In the genomic region with DNA sequence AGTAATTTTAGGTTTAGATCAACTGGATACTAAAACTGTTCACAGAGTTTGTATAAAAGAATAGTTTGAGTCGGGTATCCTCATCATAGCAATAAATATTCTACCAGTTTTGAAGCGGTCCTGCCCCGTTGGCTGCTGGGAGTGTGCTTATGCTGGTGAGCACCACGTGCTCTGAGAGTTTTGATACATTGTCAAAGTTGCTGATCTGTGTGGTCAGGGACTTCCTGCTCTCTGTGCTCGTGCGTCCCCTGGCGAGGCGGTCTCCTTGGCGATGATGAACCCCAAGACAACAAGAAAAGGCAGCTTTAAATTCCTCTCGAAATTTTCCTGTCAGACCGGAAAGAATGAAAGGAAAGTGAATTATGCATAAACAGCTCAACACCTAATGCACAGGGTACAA, we compare ENCODE assay signal across 15 mouse cellular contexts. TPM values are rescaled to one million over a fixed set of nuclear protein-coding genes. Genes with fewer than 3 reads are reported as not detected.
DNase-seq lines count a peak whose midpoint lies in the region; ATAC-seq and TF ChIP-seq lines count a peak whose summit lies in the region.
"Had no signal": no experiment of that assay in that cellular context is flagged by ENCODE, and none has a peak within 500 bp of the region (broad histone marks: within the 10 kb centered on the region; RNA-seq: fewer than 3 reads in every experiment).

No protein-coding gene starts in this region.

- no peak overlapping the region for H3K9ac ChIP-seq in kidney, embryonic 15.5 days
- H3K9ac ChIP-seq in embryonic facial prominence, embryonic 15.5 days = no peak overlapping the region
- H3K9ac ChIP-seq in stomach, embryonic 16.5 days (ENCODE audit: low read length) = no peak overlapping the region
- H3K9ac ChIP-seq: forebrain, embryonic 13.5 days had no signal

- H3K4me2 ChIP-seq in kidney, embryonic 15.5 days = 0 out of 2 replicates have a peak overlapping the region, but pooled peaks have one; percentile 14
- H3K4me2 ChIP-seq in embryonic facial prominence, embryonic 15.5 days (replicated peaks) = 0 out of 2 replicates have a peak overlapping the region, but pooled peaks have one; percentile 6
- peak overlapping the region; percentile 16 for H3K4me2 ChIP-seq in stomach, embryonic 16.5 days (ENCODE audit: low read depth, low read length)
- H3K4me2 ChIP-seq: forebrain, embryonic 13.5 days had no signal

- no peaks in the 10 kb centered on the region for H3K36me3 ChIP-seq in kidney, embryonic 15.5 days
- no peaks in the 10 kb centered on the region for H3K36me3 ChIP-seq in spleen, adult 2 months (ENCODE audit: control insufficient read depth, insufficient read depth, low read length)
- no peaks in the 10 kb centered on the region for H3K36me3 ChIP-seq in embryonic facial prominence, embryonic 15.5 days
- H3K36me3 ChIP-seq in stomach, embryonic 16.5 days (ENCODE audit: control insufficient read depth, insufficient read depth, low read length) = no peaks in the 10 kb centered on the region
- H3K36me3 ChIP-seq: hindbrain, embryonic 10.5 days had no signal

- TF ChIP-seq CTCF in spleen, adult 2 months (IDR thresholded peaks at IDR 0.05; ENCODE audit: extremely low read depth, insufficient read depth, insufficient read length, insufficient replicate concordance) = no peak

- TF ChIP-seq POLR2A in spleen, adult 2 months (IDR thresholded peaks at IDR 0.05; ENCODE audit: low read depth, low read length) = no peak

- no peak for ATAC-seq in kidney, embryonic 15.5 days (replicated peaks; ENCODE audit: low FRiP score)
- no peak for ATAC-seq in embryonic facial prominence, embryonic 15.5 days (ENCODE audit: insufficient number of reproducible peaks, low FRiP score, low TSS enrichment, low read depth)
- ATAC-seq in stomach, embryonic 16.5 days (ENCODE audit: insufficient read depth, low FRiP score) = no peak
- ATAC-seq: forebrain, embryonic 13.5 days had no signal

- no peak overlapping the region for H3K4me3 ChIP-seq in kidney, embryonic 15.5 days (replicated peaks)
- no peak overlapping the region; the same call in 1 of the 2 replicates for H3K4me3 ChIP-seq in spleen, adult 2 months (ENCODE audit: extremely low read depth, insufficient read depth, insufficient read length)
- H3K4me3 ChIP-seq in embryonic facial prominence, embryonic 15.5 days (replicated peaks) = no peak overlapping the region
- no peak overlapping the region for H3K4me3 ChIP-seq in stomach, embryonic 16.5 days (replicated peaks; ENCODE audit: low read length)
- H3K4me3 ChIP-seq: forebrain, embryonic 13.5 days; hindbrain, embryonic 10.5 days had no signal

- H3K27me3 ChIP-seq in kidney, embryonic 15.5 days = no peaks in the 10 kb centered on the region
- no peaks in the 10 kb centered on the region for H3K27me3 ChIP-seq in spleen, adult 2 months (ENCODE audit: control insufficient read depth, insufficient read depth, low read length)
- no peaks in the 10 kb centered on the region for H3K27me3 ChIP-seq in embryonic facial prominence, embryonic 15.5 days
- H3K27me3 ChIP-seq in stomach, embryonic 16.5 days (ENCODE audit: control insufficient read depth, insufficient read depth, low read length) = no peaks in the 10 kb centered on the region
- H3K27me3 ChIP-seq: forebrain, embryonic 13.5 days had no signal

- no peaks in the 10 kb centered on the region for H3K9me3 ChIP-seq in kidney, embryonic 15.5 days (replicated peaks)
- H3K9me3 ChIP-seq in embryonic facial prominence, embryonic 15.5 days (replicated peaks) = no peaks in the 10 kb centered on the region
- no peaks in the 10 kb centered on the region for H3K9me3 ChIP-seq in stomach, embryonic 16.5 days (replicated peaks; ENCODE audit: control insufficient read depth, low read length)
- H3K9me3 ChIP-seq: forebrain, embryonic 13.5 days; hindbrain, embryonic 10.5 days had no signal

- no peak for DNase-seq in kidney, adult 8-10 months
- DNase-seq in spleen, adult 2 months (ENCODE audit: low read depth in 1 of 2, low spot score in 2 of 2) = peak; percentile 5 to 19
- no peak for DNase-seq in spleen, adult 12 weeks (ENCODE audit: low spot score)
- DNase-seq in cerebellum, adult 8-10 months = no peak
- no peak for DNase-seq in layer of hippocampus, adult 8-10 months (ENCODE audit: low spot score in 2 of 2)

- no peak overlapping the region for H3K27ac ChIP-seq in kidney, embryonic 15.5 days
- H3K27ac ChIP-seq in spleen, adult 2 months (ENCODE audit: insufficient read depth, low read length) = no peak overlapping the region
- no peak overlapping the region for H3K27ac ChIP-seq in embryonic facial prominence, embryonic 15.5 days (replicated peaks)
- H3K27ac ChIP-seq in stomach, embryonic 16.5 days (ENCODE audit: low read length) = no peak overlapping the region
- H3K27ac ChIP-seq: forebrain, embryonic 13.5 days; hindbrain, embryonic 10.5 days had no signal

- 0 out of 2 replicates have a peak, but pooled peaks cover 2% of the 10 kb centered on the region for H3K4me1 ChIP-seq in kidney, embryonic 15.5 days
- peaks cover 4% of the 10 kb centered on the region; the same call in 1 of the 2 replicates for H3K4me1 ChIP-seq in spleen, adult 2 months (ENCODE audit: control insufficient read depth, insufficient read depth, insufficient read length)
- H3K4me1 ChIP-seq in embryonic facial prominence, embryonic 15.5 days = 0 out of 2 replicates have a peak, but pooled peaks cover 3% of the 10 kb centered on the region
- H3K4me1 ChIP-seq in stomach, embryonic 16.5 days (ENCODE audit: control insufficient read depth, insufficient read depth, low read length) = no peaks in the 10 kb centered on the region
- H3K4me1 ChIP-seq: forebrain, embryonic 13.5 days had no signal

- WGBS in kidney, embryonic 15.5 days = 51% methylated on average over 11 of the region's 11 CpGs
- 8% methylated on average over 11 of the region's 11 CpGs for WGBS in spleen, adult 2 months
- 41% methylated on average over 11 of the region's 11 CpGs for WGBS in embryonic facial prominence, embryonic 15.5 days
- 48% methylated on average over 11 of the region's 11 CpGs for whole genome bisulfite sequencing in stomach, embryonic 16.5 days

RNA-seq across cellular contexts. Expression of gene Gfral, which starts 16.9 kb away (rescaled TPM):
- polyA plus RNA-seq in kidney, embryonic 15.5 days (2015; fragmentation: Nextera tagmentation; extraction: Ambion mirVana) = not detected in 2 replicates
- not detected in 2 replicates for polyA plus RNA-seq in spleen, adult 2 months (2012; rRNA removed)
- not detected in 2 replicates for polyA plus RNA-seq in embryonic facial prominence, embryonic 15.5 days (2015; fragmentation: Nextera tagmentation; extraction: Ambion mirVana)
- not detected in 2 replicates for polyA plus RNA-seq in stomach, embryonic 16.5 days (2015; fragmentation: Nextera tagmentation; extraction: Ambion mirVana)
- total RNA-seq in layer of hippocampus, adult 8-10 months (2022) = under 1 TPM in 1 of 4 experiments, not detected in 3; 0.17 TPM
- total RNA-seq: heart, adult 18-20 months; layer of hippocampus, adult 18-20 months had no signal
- polyA plus RNA-seq: cortical plate, adult 2 months; forebrain, embryonic 13.5 days; hindbrain, embryonic 10.5 days; limb, embryonic 11.5 days; small intestine, adult 2 months had no signal

Comparison
In these comparisons a context has a peak if more than half of its experiments do, and no peak if none do; other contexts are left out.
1. DNase-seq: peak in spleen, adult 2 months (2 of 2); none in kidney, adult 8-10 months (0 of 2), spleen, adult 12 weeks (single experiment), cerebellum, adult 8-10 months (single experiment) and layer of hippocampus, adult 8-10 months (0 of 2).
2. Peak in every context shown above with its lines, with median percentiles within 50 percentile points of each other: H3K4me2 ChIP-seq.